In genomic region chr6:120037004-120037635, GRCm38 (mm10) we compare ENCODE assay signal across 8 mouse cellular contexts. TPM values are rescaled to one million over a fixed set of nuclear protein-coding genes. Genes with fewer than 3 reads are reported as not detected.
DNase-seq lines count a peak whose midpoint lies in the region; ATAC-seq and TF ChIP-seq lines count a peak whose summit lies in the region.

No protein-coding gene starts in this region.

- H3K9me3 ChIP-seq in embryonic facial prominence, embryonic 14.5 days (ENCODE audit: control insufficient read depth, low read length) = no peaks in the 10 kb centered on the region
- H3K9me3 ChIP-seq in limb, embryonic 15.5 days = no peaks in the 10 kb centered on the region
- no peaks in the 10 kb centered on the region for H3K9me3 ChIP-seq in midbrain, embryonic 16.5 days (replicated peaks; ENCODE audit: control insufficient read depth, low read length, poor library complexity, severe bottlenecking)

- peak overlapping the region; percentile 81 for H3K9ac ChIP-seq in embryonic facial prominence, embryonic 14.5 days (ENCODE audit: low read depth, low read length)
- H3K9ac ChIP-seq in limb, embryonic 15.5 days = peak overlapping the region; percentile 86
- peak overlapping the region; percentile 90 for H3K9ac ChIP-seq in midbrain, embryonic 16.5 days (ENCODE audit: low read depth, low read length)

- H3K4me3 ChIP-seq in embryonic facial prominence, embryonic 14.5 days (ENCODE audit: low read depth, low read length) = peak overlapping the region; percentile 88
- H3K4me3 ChIP-seq in limb, embryonic 15.5 days = peak overlapping the region; percentile 88
- H3K4me3 ChIP-seq in midbrain, embryonic 16.5 days (ENCODE audit: low read depth, low read length) = peak overlapping the region; percentile 92
- H3K4me3 ChIP-seq in spleen, adult 2 months (ENCODE audit: extremely low read depth, insufficient read depth, insufficient read length) = peak overlapping the region; percentile 94

- DNase-seq in 416B (ENCODE audit: low read depth) = peak; percentile 72
- DNase-seq in adrenal gland, postnatal 25 days = peak; percentile 72
- DNase-seq in embryonic facial prominence, embryonic 14.5 days (ENCODE audit: low spot score) = peak; percentile 59
- DNase-seq in heart, adult 8-10 months (ENCODE audit: low spot score) = peak; percentile 47
- DNase-seq in kidney, adult 8-10 months = peak; percentile 44 to 60
- DNase-seq in spleen, adult 2 months (ENCODE audit: low read depth in 1 of 2, low spot score in 2 of 2) = peak; percentile 50 to 68

- ATAC-seq in embryonic facial prominence, embryonic 14.5 days (ENCODE audit: low read depth) = no peak
- no peak for ATAC-seq in limb, embryonic 15.5 days (ENCODE audit: insufficient number of reproducible peaks, low FRiP score, low TSS enrichment, low read depth)
- ATAC-seq in midbrain, embryonic 16.5 days = no peak

- WGBS in embryonic facial prominence, embryonic 14.5 days = under 1% methylated on average over 48 of the region's 51 CpGs
- under 1% methylated on average over 51 of the region's 51 CpGs for WGBS in limb, embryonic 15.5 days
- 0% methylated on average over 51 of the region's 51 CpGs for WGBS in midbrain, embryonic 16.5 days
- WGBS in spleen, adult 2 months = under 1% methylated on average over 51 of the region's 51 CpGs

- H3K27ac ChIP-seq in embryonic facial prominence, embryonic 14.5 days (replicated peaks; ENCODE audit: low read depth, low read length) = peak overlapping the region; percentile 98
- peak overlapping the region; percentile 99 for H3K27ac ChIP-seq in limb, embryonic 15.5 days
- H3K27ac ChIP-seq in midbrain, embryonic 16.5 days (ENCODE audit: low read length) = peak overlapping the region; percentile 98
- peak overlapping the region; percentile 99 for H3K27ac ChIP-seq in spleen, adult 2 months (ENCODE audit: insufficient read depth, low read length)

- no peaks in the 10 kb centered on the region for H3K27me3 ChIP-seq in embryonic facial prominence, embryonic 14.5 days (replicated peaks; ENCODE audit: control insufficient read depth, insufficient read depth, low read length)
- no peaks in the 10 kb centered on the region for H3K27me3 ChIP-seq in limb, embryonic 15.5 days
- H3K27me3 ChIP-seq in midbrain, embryonic 16.5 days (ENCODE audit: control insufficient read depth, insufficient read depth, low read depth, low read length) = no peaks in the 10 kb centered on the region
- H3K27me3 ChIP-seq in spleen, adult 2 months (ENCODE audit: control insufficient read depth, insufficient read depth, low read length) = no peaks in the 10 kb centered on the region

- peak overlapping the region; percentile 88 for H3K4me2 ChIP-seq in embryonic facial prominence, embryonic 14.5 days (ENCODE audit: low read depth, low read length)
- peak overlapping the region; percentile 86 for H3K4me2 ChIP-seq in limb, embryonic 15.5 days
- peak overlapping the region; percentile 96 for H3K4me2 ChIP-seq in midbrain, embryonic 16.5 days (ENCODE audit: low read length)

- peak; percentile 53; the same call in 1 of the 2 replicates for TF ChIP-seq CTCF in spleen, adult 2 months (IDR thresholded peaks at IDR 0.05; ENCODE audit: extremely low read depth, insufficient read depth, insufficient read length, insufficient replicate concordance)

- H3K4me1 ChIP-seq in embryonic facial prominence, embryonic 14.5 days (ENCODE audit: control insufficient read depth, insufficient read depth, low read length) = peaks cover 14% of the 10 kb centered on the region
- H3K4me1 ChIP-seq in limb, embryonic 15.5 days = peaks cover 4% of the 10 kb centered on the region; the same call in 1 of the 2 replicates
- peaks cover 23% of the 10 kb centered on the region for H3K4me1 ChIP-seq in midbrain, embryonic 16.5 days (ENCODE audit: control insufficient read depth, insufficient read depth, low read length)
- H3K4me1 ChIP-seq in spleen, adult 2 months (ENCODE audit: control insufficient read depth, insufficient read depth, insufficient read length) = 0 out of 2 replicates have a peak, but pooled peaks cover 3% of the 10 kb centered on the region

- no peak for TF ChIP-seq POLR2A in spleen, adult 2 months (IDR thresholded peaks at IDR 0.05; ENCODE audit: low read depth, low read length)

- peaks cover 15% of the 10 kb centered on the region for H3K36me3 ChIP-seq in embryonic facial prominence, embryonic 14.5 days (ENCODE audit: control insufficient read depth, insufficient read depth, low read length)
- no peaks in the 10 kb centered on the region; the same call in 1 of the 2 replicates for H3K36me3 ChIP-seq in limb, embryonic 15.5 days
- H3K36me3 ChIP-seq in midbrain, embryonic 16.5 days (ENCODE audit: control insufficient read depth, insufficient read depth, low read length) = no peaks in the 10 kb centered on the region
- peaks cover 1% of the 10 kb centered on the region; the same call in 1 of the 2 replicates for H3K36me3 ChIP-seq in spleen, adult 2 months (ENCODE audit: control insufficient read depth, insufficient read depth, low read length)

RNA-seq across cellular contexts. Expression of gene Wnk1, which starts 1.4 kb away (rescaled TPM):
- total RNA-seq in adrenal gland, postnatal 25 days (2021) = 201 and 279 TPM in 2 replicates
- polyA plus RNA-seq in embryonic facial prominence, embryonic 14.5 days (2014; fragmentation: Nextera tagmentation; extraction: Ambion mirVana) = 73.3 and 83.9 TPM in 2 replicates
- 100 to 1,000 TPM; 363 to 494 (median 444) TPM for total RNA-seq in heart, adult 8-10 months (2022)
- polyA plus RNA-seq in limb, embryonic 15.5 days (2015; fragmentation: Nextera tagmentation; extraction: Ambion mirVana) = 60.3 and 72.8 TPM in 2 replicates
- 40.6 and 45.9 TPM in 2 replicates for polyA plus RNA-seq in midbrain, embryonic 16.5 days (2015; fragmentation: Nextera tagmentation; extraction: Ambion mirVana)
- polyA plus RNA-seq in spleen, adult 2 months (2012; rRNA removed) = 77.7 and 89.0 TPM in 2 replicates

RNA-seq across cellular contexts. Expression of gene Ninj2, which starts 56.0 kb away (rescaled TPM):
- not detected in 2 replicates for total RNA-seq in adrenal gland, postnatal 25 days (2021)
- 0.61 and 0.69 TPM in 2 replicates for polyA plus RNA-seq in embryonic facial prominence, embryonic 14.5 days (2014; fragmentation: Nextera tagmentation; extraction: Ambion mirVana)
- not detected for total RNA-seq in heart, adult 8-10 months (2022)
- polyA plus RNA-seq in limb, embryonic 15.5 days (2015; fragmentation: Nextera tagmentation; extraction: Ambion mirVana) = 1.5 and 1.6 TPM in 2 replicates
- polyA plus RNA-seq in midbrain, embryonic 16.5 days (2015; fragmentation: Nextera tagmentation; extraction: Ambion mirVana) = not detected in 2 replicates
- 0.19 TPM in 2 replicates for polyA plus RNA-seq in spleen, adult 2 months (2012; rRNA removed)
